9 mouse cellular contexts compared by ENCODE assay signal in the genomic region with DNA sequence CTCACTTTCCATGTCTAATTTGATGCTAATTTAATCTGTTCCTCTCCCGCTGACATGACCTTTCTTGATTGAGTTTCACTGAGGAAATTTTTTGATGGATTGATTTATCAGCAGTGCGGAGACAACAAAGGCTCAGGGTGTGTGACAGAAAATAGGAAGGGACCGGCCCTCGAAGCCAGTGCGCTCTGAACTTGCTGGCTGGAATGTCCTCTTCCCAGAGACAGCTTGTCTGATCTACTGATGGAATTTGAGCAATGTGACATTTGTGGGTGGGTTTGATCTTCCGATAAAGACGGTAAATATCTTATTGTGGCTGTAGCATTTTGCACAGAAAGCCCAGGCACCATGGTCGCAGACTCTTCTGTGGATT.
DNase-seq lines count a peak whose midpoint lies in the region; ATAC-seq and TF ChIP-seq lines count a peak whose summit lies in the region.
"Had no signal": no experiment of that assay in that cellular context is flagged by ENCODE, and none has a peak within 500 bp of the region (broad histone marks: within the 10 kb centered on the region; RNA-seq: fewer than 3 reads in every experiment).

No protein-coding gene starts in this region.

- no peak for TF ChIP-seq POLR2A in embryonic fibroblast, embryonic 13.5 days (IDR thresholded peaks at IDR 0.05; ENCODE audit: low read depth, low read length)

- ATAC-seq in heart, embryonic 12.5 days (ENCODE audit: insufficient number of reproducible peaks, low FRiP score), result no peak
- no peak for ATAC-seq in limb, embryonic 12.5 days (ENCODE audit: insufficient number of reproducible peaks, insufficient read depth, low FRiP score, low TSS enrichment, low read depth)
- no peak for ATAC-seq in erythroblast, adult 5-6 weeks (replicated peaks; ENCODE audit: low FRiP score, poor library complexity, severe bottlenecking)

- no peak overlapping the region for H3K27ac ChIP-seq in heart, embryonic 12.5 days (ENCODE audit: poor library complexity, severe bottlenecking)
- H3K27ac ChIP-seq in embryonic fibroblast, embryonic 13.5 days (ENCODE audit: insufficient read depth, low read length), result peak overlapping the region; percentile 88
- H3K27ac ChIP-seq in limb, embryonic 12.5 days, result peak overlapping the region; percentile 29; the same call in 1 of the 2 replicates

- H3K4me2 ChIP-seq in heart, embryonic 12.5 days, result peak overlapping the region; percentile 74
- peak overlapping the region; percentile 67 for H3K4me2 ChIP-seq in limb, embryonic 12.5 days

- no peak overlapping the region for H3K9ac ChIP-seq in heart, embryonic 12.5 days
- H3K9ac ChIP-seq in limb, embryonic 12.5 days (replicated peaks), result no peak overlapping the region

- intact Hi-C loops in heart, postnatal 25 days (cut with DNase I), result no loop called here
- intact Hi-C loops in left cerebral cortex, postnatal 4 days (cut with DNase I), result no loop called here

- 0 out of 2 replicates have a peak, but pooled peaks cover 5% of the 10 kb centered on the region for H3K4me1 ChIP-seq in heart, embryonic 12.5 days (replicated peaks)
- H3K4me1 ChIP-seq in E14TG2a.4 (replicated peaks; ENCODE audit: low read depth, low read length), result peaks cover 30% of the 10 kb centered on the region
- peaks cover 6% of the 10 kb centered on the region; the same call in 1 of the 2 replicates for H3K4me1 ChIP-seq in embryonic fibroblast, embryonic 13.5 days (ENCODE audit: control insufficient read depth, insufficient read depth, low read length)
- peaks cover 16% of the 10 kb centered on the region for H3K4me1 ChIP-seq in limb, embryonic 12.5 days (replicated peaks)

- H3K9me3 ChIP-seq in heart, embryonic 12.5 days (replicated peaks), result no peaks in the 10 kb centered on the region
- no peaks in the 10 kb centered on the region for H3K9me3 ChIP-seq in E14TG2a.4 (ENCODE audit: low read length)
- 0 out of 2 replicates have a peak, but pooled peaks cover under 1% of the 10 kb centered on the region for H3K9me3 ChIP-seq in limb, embryonic 12.5 days

- DNase-seq in heart, postnatal 25 days (ENCODE audit: low spot score), result no peak
- DNase-seq in cerebellum, adult 11-12 months, result no peak
- no peak for DNase-seq in left cerebral cortex, postnatal 4 days
- DNase-seq: cerebellum, postnatal 25 days had no signal

- TF ChIP-seq CTCF in E14TG2a.4 (conservative IDR thresholded peaks at IDR 0.05; ENCODE audit: low read length), result no peak
- no peak for TF ChIP-seq CTCF in embryonic fibroblast, embryonic 13.5 days (IDR thresholded peaks at IDR 0.05; ENCODE audit: borderline replicate concordance, insufficient read depth, low read length)

- H3K4me3 ChIP-seq in heart, embryonic 12.5 days, result peak overlapping the region; percentile 38; the same call in 1 of the 2 replicates
- H3K4me3 ChIP-seq in E14TG2a.4 (replicated peaks; ENCODE audit: low read length), result peak overlapping the region; percentile 48; the same call in 1 of the 2 replicates
- no peak overlapping the region for H3K4me3 ChIP-seq in embryonic fibroblast, embryonic 13.5 days (ENCODE audit: insufficient read depth, low read length)
- H3K4me3 ChIP-seq in limb, embryonic 12.5 days (replicated peaks), result peak overlapping the region; percentile 30; the same call in 1 of the 2 replicates

- no peaks in the 10 kb centered on the region for H3K36me3 ChIP-seq in heart, embryonic 12.5 days
- H3K36me3 ChIP-seq in E14TG2a.4 (ENCODE audit: insufficient read depth, low read length), result no peaks in the 10 kb centered on the region
- no peaks in the 10 kb centered on the region for H3K36me3 ChIP-seq in limb, embryonic 12.5 days

- 34% methylated on average over 8 of the region's 8 CpGs for WGBS in heart, embryonic 12.5 days
- 60% methylated on average over 8 of the region's 8 CpGs for WGBS in limb, embryonic 12.5 days

- peaks cover 4% of the 10 kb centered on the region; the same call in 1 of the 2 replicates for H3K27me3 ChIP-seq in heart, embryonic 12.5 days (replicated peaks)
- H3K27me3 ChIP-seq in E14TG2a.4 (ENCODE audit: insufficient read depth, low read length), result peaks cover 8% of the 10 kb centered on the region
- no peaks in the 10 kb centered on the region for H3K27me3 ChIP-seq in limb, embryonic 12.5 days
